Mouse (Mus musculus): ENCODE measurements around the gene Aicda. TPM values are rescaled to one million over a fixed set of nuclear protein-coding genes. Genes with fewer than 3 reads are reported as not detected.
A peak's percentile ranks its signal among the peaks of the same experiment; 100 is the strongest.

The Aicda gene
- polyA plus RNA-seq, 1 experiment = not detected

GRCm38 (mm10) chr6:122600066-122600646 is 46.6 kb downstream of the Aicda start:
- Histone ChIP-seq H3K27me3 (ENCODE audit: control insufficient read depth, insufficient read depth, low read length, poor library complexity, severe bottlenecking) (no peaks in the 10 kb centered on the region), H3K4me1 (ENCODE audit: control insufficient read depth, insufficient read depth, low read length) (no peaks in the 10 kb centered on the region), H3K9ac (ENCODE audit: low read depth, poor library complexity, severe bottlenecking) (no peak overlapping the region), H3K4me3 (ENCODE audit: low read depth, low read length) (no peak overlapping the region), H3K9me3 (replicated peaks; ENCODE audit: control insufficient read depth, insufficient read depth, low read length, poor library complexity, severe bottlenecking) (no peaks in the 10 kb centered on the region), H3K27ac (ENCODE audit: insufficient read depth, low read length) (no peak overlapping the region), H3K36me3 (ENCODE audit: control insufficient read depth, insufficient read depth, low read length, poor library complexity, severe bottlenecking) (no peaks in the 10 kb centered on the region)
- no peak for TF ChIP-seq EP300 (IDR thresholded peaks at IDR 0.05; ENCODE audit: insufficient read depth, low read depth, low read length)
- no peak for TF ChIP-seq CTCF (IDR thresholded peaks at IDR 0.05; ENCODE audit: low read depth, low read length)
- TF ChIP-seq POLR2A (IDR thresholded peaks at IDR 0.05; ENCODE audit: insufficient read depth, low read length) = no peak

GRCm38 (mm10) chr6:122601031-122601430 is 47.4 kb downstream of the Aicda start:
- no peak overlapping the region for H3K9ac ChIP-seq (ENCODE audit: low read depth, poor library complexity, severe bottlenecking)
- no peak overlapping the region for H3K4me3 ChIP-seq (ENCODE audit: low read depth, low read length)
- H3K9me3 ChIP-seq (replicated peaks; ENCODE audit: control insufficient read depth, insufficient read depth, low read length, poor library complexity, severe bottlenecking) = no peaks in the 10 kb centered on the region
- no peak overlapping the region for H3K27ac ChIP-seq (ENCODE audit: insufficient read depth, low read length)
- H3K27me3 ChIP-seq (ENCODE audit: control insufficient read depth, insufficient read depth, low read length, poor library complexity, severe bottlenecking) = no peaks in the 10 kb centered on the region
- no peaks in the 10 kb centered on the region for H3K4me1 ChIP-seq (ENCODE audit: control insufficient read depth, insufficient read depth, low read length)
- TF ChIP-seq CTCF (IDR thresholded peaks at IDR 0.05; ENCODE audit: low read depth, low read length) (no peak), POLR2A (IDR thresholded peaks at IDR 0.05; ENCODE audit: insufficient read depth, low read length) (no peak), EP300 (IDR thresholded peaks at IDR 0.05; ENCODE audit: insufficient read depth, low read depth, low read length) (no peak)
- H3K36me3 ChIP-seq (ENCODE audit: control insufficient read depth, insufficient read depth, low read length, poor library complexity, severe bottlenecking) = peaks cover 4% of the 10 kb centered on the region

GRCm38 (mm10) chr6:122601615-122602014 is 48.0 kb downstream of the Aicda start:
- no peaks in the 10 kb centered on the region for H3K4me1 ChIP-seq (ENCODE audit: control insufficient read depth, insufficient read depth, low read length)
- peaks cover 9% of the 10 kb centered on the region for H3K36me3 ChIP-seq (ENCODE audit: control insufficient read depth, insufficient read depth, low read length, poor library complexity, severe bottlenecking)
- peak overlapping the region; percentile 94; the same call in 1 of the 2 replicates for H3K4me3 ChIP-seq (ENCODE audit: low read depth, low read length)
- no peaks in the 10 kb centered on the region for H3K9me3 ChIP-seq (replicated peaks; ENCODE audit: control insufficient read depth, insufficient read depth, low read length, poor library complexity, severe bottlenecking)
- 0 out of 2 replicates have a peak overlapping the region, but pooled peaks have one; percentile 83 for H3K27ac ChIP-seq (ENCODE audit: insufficient read depth, low read length)
- no peaks in the 10 kb centered on the region for H3K27me3 ChIP-seq (ENCODE audit: control insufficient read depth, insufficient read depth, low read length, poor library complexity, severe bottlenecking)
- peak overlapping the region; percentile 89 for H3K9ac ChIP-seq (ENCODE audit: low read depth, poor library complexity, severe bottlenecking)
- TF ChIP-seq POLR2A (IDR thresholded peaks at IDR 0.05; ENCODE audit: insufficient read depth, low read length) (no peak), EP300 (IDR thresholded peaks at IDR 0.05; ENCODE audit: insufficient read depth, low read depth, low read length) (no peak), CTCF (IDR thresholded peaks at IDR 0.05; ENCODE audit: low read depth, low read length) (no peak)

- H3K36me3 ChIP-seq (ENCODE audit: control insufficient read depth, insufficient read depth, low read length, poor library complexity, severe bottlenecking) = peaks cover 9% of the 10 kb centered on the region
Measured at GRCm38 (mm10) chr6:122602242-122602991, 48.8 kb downstream of the Aicda start, which contains the start of gene Apobec1. Gene Apobec1, minus strand, starts transcription at chr6:122602444.

GRCm38 (mm10) chr6:122602992-122603322 is 49.4 kb downstream of the Aicda start:
- Histone ChIP-seq H3K4me3 (ENCODE audit: low read depth, low read length) (no peak overlapping the region), H3K36me3 (ENCODE audit: control insufficient read depth, insufficient read depth, low read length, poor library complexity, severe bottlenecking) (peaks cover 9% of the 10 kb centered on the region), H3K27ac (ENCODE audit: insufficient read depth, low read length) (peak overlapping the region; percentile 83), H3K27me3 (ENCODE audit: control insufficient read depth, insufficient read depth, low read length, poor library complexity, severe bottlenecking) (no peaks in the 10 kb centered on the region), H3K4me1 (ENCODE audit: control insufficient read depth, insufficient read depth, low read length) (no peaks in the 10 kb centered on the region), H3K9me3 (replicated peaks; ENCODE audit: control insufficient read depth, insufficient read depth, low read length, poor library complexity, severe bottlenecking) (no peaks in the 10 kb centered on the region), H3K9ac (ENCODE audit: low read depth, poor library complexity, severe bottlenecking) (peak overlapping the region; percentile 89)
- TF ChIP-seq EP300 (IDR thresholded peaks at IDR 0.05; ENCODE audit: insufficient read depth, low read depth, low read length) (no peak), POLR2A (IDR thresholded peaks at IDR 0.05; ENCODE audit: insufficient read depth, low read length) (no peak), CTCF (IDR thresholded peaks at IDR 0.05; ENCODE audit: low read depth, low read length) (no peak)

More at GRCm38 (mm10) chr6:122602242-122602991, 48.8 kb downstream of the Aicda start, which contains the start of gene Apobec1:
- no peaks in the 10 kb centered on the region for H3K9me3 ChIP-seq (replicated peaks; ENCODE audit: control insufficient read depth, insufficient read depth, low read length, poor library complexity, severe bottlenecking)
- peak within 1 kb of the TSS; percentile 83 for H3K27ac ChIP-seq (ENCODE audit: insufficient read depth, low read length)
- peak within 1 kb of the TSS; percentile 89 for H3K9ac ChIP-seq (ENCODE audit: low read depth, poor library complexity, severe bottlenecking)
- no peak for TF ChIP-seq CTCF (IDR thresholded peaks at IDR 0.05; ENCODE audit: low read depth, low read length)
- TF ChIP-seq POLR2A (IDR thresholded peaks at IDR 0.05; ENCODE audit: insufficient read depth, low read length) = no peak
- no peak for TF ChIP-seq EP300 (IDR thresholded peaks at IDR 0.05; ENCODE audit: insufficient read depth, low read depth, low read length)
- H3K27me3 ChIP-seq (ENCODE audit: control insufficient read depth, insufficient read depth, low read length, poor library complexity, severe bottlenecking) = no peaks in the 10 kb centered on the region
- H3K4me1 ChIP-seq (ENCODE audit: control insufficient read depth, insufficient read depth, low read length) = no peaks in the 10 kb centered on the region
- peak within 1 kb of the TSS; percentile 94 for H3K4me3 ChIP-seq (ENCODE audit: low read depth, low read length)

GRCm38 (mm10) chr6:122604260-122604659 is 50.7 kb downstream of the Aicda start:
- H3K4me3 ChIP-seq (ENCODE audit: low read depth, low read length) = no peak overlapping the region
- no peaks in the 10 kb centered on the region for H3K4me1 ChIP-seq (ENCODE audit: control insufficient read depth, insufficient read depth, low read length)
- peaks cover 9% of the 10 kb centered on the region for H3K36me3 ChIP-seq (ENCODE audit: control insufficient read depth, insufficient read depth, low read length, poor library complexity, severe bottlenecking)
- peak overlapping the region; percentile 47 for H3K27ac ChIP-seq (ENCODE audit: insufficient read depth, low read length)
- no peak overlapping the region for H3K9ac ChIP-seq (ENCODE audit: low read depth, poor library complexity, severe bottlenecking)
- no peaks in the 10 kb centered on the region for H3K27me3 ChIP-seq (ENCODE audit: control insufficient read depth, insufficient read depth, low read length, poor library complexity, severe bottlenecking)
- TF ChIP-seq EP300 (IDR thresholded peaks at IDR 0.05; ENCODE audit: insufficient read depth, low read depth, low read length) = no peak
- TF ChIP-seq POLR2A (IDR thresholded peaks at IDR 0.05; ENCODE audit: insufficient read depth, low read length) = no peak
- H3K9me3 ChIP-seq (replicated peaks; ENCODE audit: control insufficient read depth, insufficient read depth, low read length, poor library complexity, severe bottlenecking) = no peaks in the 10 kb centered on the region

Data from ES-Bruce4 (cell line).